Mouse (Mus musculus) neural tube, embryonic 10.5 days (tissue): ENCODE results near the gene Cd36.
"Not testable (repeated sequence)": the region's sequence is repeated elsewhere in the genome, so short reads cannot be mapped to it uniquely, and the experiment has no call there.

ENCODE experiments used
- DNase-seq: peaks from one replicate; pipeline ENCODE4 v3.0.0-alpha.2; 2017; ENCODE audit warnings: low spot score; ENCODE audit errors: extremely low spot score

Gene Cd36

DNA sequence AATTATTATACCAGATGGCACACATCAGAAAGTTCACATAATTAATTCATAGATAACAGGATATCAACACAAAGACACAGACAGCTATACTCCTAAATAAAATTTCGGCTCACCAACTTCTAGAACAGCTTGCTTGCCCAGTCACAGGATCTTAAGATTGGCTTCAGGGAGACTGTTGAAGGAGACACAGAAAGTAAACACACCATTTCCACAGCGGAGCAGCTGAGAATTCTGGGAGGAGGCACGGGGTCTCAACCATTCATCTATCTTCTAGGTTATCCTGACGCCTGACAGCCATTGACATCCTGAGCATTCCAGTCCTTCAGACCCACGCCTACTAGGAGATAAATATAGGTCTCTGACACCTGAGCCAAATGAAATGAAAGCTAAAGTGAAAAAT, at the start of gene Cd36:
Gene Cd36, minus strand, starts transcription at position 204 of the 400 bp plus-strand sequence.
- DNase-seq: no peak

GRCm38 (mm10) chr5:17934501-17934900, 45.9 kb upstream of the Cd36 start:
- DNase-seq: no peak

DNA sequence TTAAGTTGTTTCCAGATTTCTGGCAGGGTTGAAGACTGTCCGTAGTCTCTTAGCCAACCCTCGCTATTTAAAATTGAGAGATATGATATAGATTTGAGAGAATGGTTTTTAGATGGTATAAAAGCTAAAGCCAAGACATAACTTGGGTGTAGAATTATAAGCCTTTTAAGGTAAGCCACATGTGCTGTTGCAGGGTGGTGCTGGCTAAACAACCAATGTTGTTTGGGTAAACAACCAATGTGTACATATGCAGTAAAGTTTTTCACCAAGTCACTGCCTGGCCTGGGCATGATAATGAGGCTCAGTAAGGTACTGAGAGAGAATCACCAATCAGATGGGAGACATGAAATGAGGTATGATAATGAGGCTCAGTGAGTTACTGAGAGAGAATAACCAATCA, 43.0 kb upstream of the Cd36 start:
- DNase-seq: not testable (repeated sequence)

DNA sequence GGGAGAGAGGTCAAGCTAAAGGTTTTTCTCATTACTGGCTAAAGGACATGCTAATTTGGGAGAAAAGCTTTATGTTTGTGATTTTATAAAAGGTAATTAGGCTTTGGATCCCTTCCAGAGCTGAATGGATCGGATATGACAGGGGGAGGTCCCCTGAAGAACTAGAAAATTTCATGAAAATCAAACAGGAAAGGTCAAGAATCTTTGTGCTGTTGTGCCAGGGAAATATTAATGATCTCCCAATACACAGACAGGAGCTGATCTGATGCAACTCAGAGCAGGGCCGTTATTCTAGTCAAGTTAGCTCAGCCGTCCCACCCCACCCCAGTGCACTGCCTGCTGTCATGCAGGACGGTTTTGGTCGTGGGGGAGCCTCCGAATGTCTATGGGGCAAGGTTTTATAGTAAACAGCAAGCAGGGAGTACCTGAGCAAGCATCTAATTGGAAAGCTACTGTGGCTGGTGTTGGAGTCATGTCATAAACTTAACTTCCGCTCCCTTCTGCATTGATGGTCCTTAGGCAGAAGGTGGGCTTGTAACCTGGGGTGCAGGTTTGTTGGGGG, 40.5 kb upstream of the Cd36 start:
- DNase-seq: no peak

- DNase-seq: no peak
These were observed 39.9 kb upstream of the Cd36 start for GRCm38 (mm10) chr5:17928471-17928870.

DNA sequence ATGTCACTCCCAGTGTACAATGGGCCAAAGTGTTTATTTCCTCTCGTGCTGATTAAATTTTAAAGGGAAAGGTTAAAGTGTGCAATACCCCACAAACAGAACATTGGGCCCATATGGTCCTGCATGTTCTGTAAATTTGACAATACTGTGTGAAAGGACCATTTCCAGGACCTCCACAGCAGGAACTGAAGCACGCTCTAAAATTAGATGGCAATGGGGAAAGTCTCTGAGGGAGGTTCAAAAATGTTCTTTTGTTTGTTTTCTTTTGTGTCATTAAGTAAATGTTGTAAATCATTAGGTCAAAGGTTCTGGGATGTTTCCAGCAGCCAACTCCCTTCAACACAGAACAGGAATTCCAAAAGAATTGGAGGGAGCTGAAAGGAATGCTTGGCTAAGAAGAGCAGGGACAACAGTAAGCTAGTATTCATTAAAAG, 35.5 kb upstream of the Cd36 start:
- no peak for DNase-seq

DNA sequence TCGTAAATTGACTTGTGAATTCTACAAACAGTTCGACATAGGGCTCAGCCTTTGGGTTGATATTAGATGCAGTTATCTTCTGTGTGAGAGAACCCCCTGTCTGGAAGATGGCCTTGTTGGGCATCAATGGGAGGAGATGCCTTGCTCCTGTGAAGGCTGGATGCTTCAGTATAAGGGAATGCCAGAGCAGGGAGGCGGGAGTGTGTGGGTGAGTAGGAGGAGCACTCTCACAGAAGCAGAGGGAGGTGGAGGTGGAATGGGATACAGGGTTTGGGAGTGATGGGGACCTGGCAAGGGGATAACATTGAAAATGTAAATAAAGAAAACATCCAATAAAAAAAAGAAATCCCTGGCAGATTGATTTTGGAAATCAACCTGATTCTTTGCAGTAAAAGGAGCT, 35.0 kb upstream of the Cd36 start:
- no peak for DNase-seq

DNA sequence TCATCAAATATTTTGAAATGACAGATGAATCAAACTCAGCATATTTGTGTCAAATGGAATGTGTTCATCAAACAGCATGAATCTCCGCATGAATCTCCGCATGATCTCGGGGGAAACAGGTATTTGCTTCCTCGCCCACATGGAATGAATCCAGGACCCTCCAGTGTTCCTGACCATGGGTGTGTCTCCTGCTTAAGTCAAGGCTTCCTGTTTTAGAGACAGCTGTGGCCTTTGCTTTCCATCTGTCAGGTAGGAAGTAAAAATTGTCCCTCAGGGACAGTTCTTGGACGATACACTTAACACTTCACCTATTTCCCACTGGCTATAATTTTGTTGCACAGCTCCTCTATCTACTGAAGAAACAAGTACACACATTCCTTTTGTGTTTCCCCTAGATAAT, 30.4 kb upstream of the Cd36 start:
- DNase-seq: no peak

GRCm38 (mm10) chr5:17904766-17905165, 16.2 kb upstream of the Cd36 start:
- DNase-seq: no peak

DNA sequence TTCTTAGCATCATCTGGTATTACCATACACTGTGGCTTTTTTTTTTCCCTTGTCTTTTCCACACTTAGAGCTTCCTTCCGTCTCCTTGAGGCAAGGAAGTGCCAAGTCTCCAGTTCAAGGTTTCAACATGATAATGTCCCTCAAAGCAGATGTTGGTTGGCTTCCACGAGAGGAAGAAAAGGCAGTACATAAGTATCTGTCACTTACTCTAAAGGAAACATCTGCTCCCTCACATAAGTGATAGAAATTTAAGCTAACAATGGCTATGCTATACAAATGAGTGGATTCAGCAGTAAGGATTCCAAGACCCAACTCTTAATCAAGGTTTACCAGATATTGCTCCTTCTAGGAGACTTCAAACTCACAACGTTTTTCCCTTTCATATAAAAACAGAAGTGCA, 10.3 kb upstream of the Cd36 start:
- no peak for DNase-seq

DNA sequence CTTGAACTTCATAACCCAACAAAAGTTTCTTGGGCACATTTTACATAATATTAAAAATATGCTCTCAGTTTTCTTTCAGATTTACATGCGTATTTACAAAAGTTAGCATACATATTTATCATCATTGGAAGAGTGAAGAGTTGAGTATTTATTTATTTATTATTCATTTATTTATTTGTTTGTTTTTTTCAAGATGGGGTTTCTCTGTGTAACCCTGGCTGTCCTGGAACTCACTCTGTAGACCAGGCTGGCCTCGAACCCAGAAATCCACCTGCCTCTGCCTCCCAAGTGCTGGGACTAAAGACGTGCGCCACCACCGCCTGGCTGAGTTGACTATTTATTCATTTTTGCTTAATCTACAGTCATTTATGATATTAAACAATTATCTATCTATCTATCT, 9.0 kb upstream of the Cd36 start:
- DNase-seq: not testable (repeated sequence)

- no peak for DNase-seq
These were observed 5.1 kb upstream of the Cd36 start for GRCm38 (mm10) chr5:17893577-17894172.

DNA sequence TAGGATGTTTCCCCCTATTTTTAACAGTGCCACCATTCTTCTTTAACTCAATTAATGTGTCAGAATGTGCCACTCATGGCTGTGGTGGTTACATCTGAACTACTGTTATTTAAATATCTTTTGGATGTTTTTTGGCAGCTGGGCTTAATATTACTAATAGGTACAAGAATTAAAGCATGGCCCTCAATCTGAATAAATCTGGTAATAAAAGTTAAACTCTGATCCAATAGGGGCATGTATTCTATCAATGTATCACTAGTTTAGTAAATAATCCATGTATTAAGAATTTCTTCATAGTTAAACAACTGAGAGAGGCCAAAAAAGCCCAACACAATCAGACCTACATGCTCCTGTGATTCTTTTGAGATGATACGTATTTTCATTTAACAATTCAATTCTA, 690 bp upstream of the Cd36 start:
- DNase-seq: no peak

DNA sequence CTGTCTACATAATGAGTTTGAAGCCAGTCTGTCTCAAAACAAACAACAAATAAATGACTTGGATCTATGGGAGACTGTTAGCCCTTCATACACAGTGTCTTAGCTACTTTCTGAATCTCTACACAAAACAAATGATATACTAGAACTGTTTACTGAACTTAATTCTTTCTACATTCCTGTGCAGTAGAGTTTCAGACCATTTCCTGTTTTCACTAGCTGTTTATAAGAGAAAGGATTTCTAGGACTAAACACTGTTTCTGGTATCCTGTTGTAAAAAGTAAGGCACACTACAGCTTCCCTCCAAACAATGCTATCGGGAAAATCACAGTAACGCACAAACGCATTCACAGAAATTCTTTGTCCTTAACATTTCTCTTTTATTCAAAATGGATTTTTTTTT, 2.2 kb downstream of the Cd36 start:
- DNase-seq: no peak

- no peak for DNase-seq
These were observed 5.2 kb downstream of the Cd36 start for GRCm38 (mm10) chr5:17883357-17883875.

- no peak for DNase-seq
These were observed 7.1 kb downstream of the Cd36 start for GRCm38 (mm10) chr5:17881542-17881896.

DNA sequence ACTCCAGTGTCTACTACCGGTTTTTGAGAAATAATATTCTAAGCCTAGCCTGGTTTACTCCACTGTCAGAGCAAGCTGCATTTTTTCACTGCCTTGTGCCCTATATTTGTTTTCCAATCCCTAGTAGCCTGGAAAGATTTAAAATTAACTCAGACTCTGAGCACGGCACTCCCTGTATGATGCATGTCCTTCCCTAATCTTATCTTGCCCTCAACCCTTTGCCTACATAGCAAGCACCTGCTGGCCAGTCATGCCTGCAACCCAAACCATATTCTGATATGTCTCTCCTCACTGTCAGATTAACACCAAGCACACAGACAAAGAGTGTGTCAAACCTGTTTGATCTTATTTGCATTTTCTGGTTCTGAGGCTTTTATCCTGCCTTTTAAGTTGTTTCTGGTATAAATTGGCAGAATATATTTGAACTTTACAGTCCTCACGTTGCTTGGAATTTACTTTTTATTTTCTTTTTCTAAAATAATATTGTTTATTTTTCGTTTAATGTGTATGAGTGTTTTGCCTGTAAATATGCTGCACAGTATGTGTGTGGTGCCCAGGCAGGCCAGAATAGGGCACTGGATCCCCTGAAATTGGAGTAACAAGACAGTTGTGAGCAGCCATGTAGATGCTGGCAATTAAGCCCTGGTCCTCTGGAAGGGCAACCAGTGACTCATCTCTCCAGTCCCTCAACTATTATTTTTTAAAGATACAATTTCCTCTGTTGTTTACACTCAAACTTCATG, 7.6 kb downstream of the Cd36 start:
- no peak for DNase-seq

DNA sequence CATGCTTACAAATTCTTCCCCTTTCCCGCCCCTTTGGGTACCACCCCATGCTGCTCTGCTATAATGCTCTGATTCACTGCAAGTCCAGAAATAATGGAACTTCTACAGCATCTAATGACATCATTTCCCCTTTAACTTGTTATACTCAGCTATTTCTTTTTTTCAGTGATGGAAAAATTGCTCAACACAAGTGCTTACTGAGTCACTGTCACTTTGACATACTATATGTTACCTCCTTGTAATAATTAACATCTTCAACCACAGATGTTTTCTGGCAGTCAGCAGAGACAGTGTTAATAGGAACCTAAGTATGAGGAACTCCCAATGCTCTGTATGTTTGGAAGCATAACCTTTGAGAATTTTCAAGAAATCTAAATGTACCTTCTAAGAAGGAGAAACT, 8.7 kb downstream of the Cd36 start:
- DNase-seq: no peak

GRCm38 (mm10) chr5:17877044-17877443, 11.6 kb downstream of the Cd36 start:
- no peak for DNase-seq

DNA sequence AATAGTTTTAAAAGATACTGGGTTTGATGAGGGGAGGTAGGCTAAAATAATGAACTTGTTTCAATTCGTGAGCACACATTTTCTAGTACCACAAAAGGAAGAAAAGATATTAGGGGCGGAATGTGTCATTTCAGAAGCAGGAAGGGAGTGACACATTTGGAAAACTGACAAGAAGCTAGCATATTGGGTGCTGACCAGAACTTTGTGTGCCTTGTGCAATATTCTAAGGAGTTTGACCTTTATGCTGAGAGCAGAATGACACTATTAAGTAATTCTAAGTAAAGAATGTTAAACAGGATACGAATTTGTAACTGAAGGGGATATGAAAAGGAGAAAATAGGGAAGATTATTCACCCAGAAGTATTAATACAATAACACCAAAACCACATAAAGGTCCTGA, 12.0 kb downstream of the Cd36 start:
- no peak for DNase-seq

GRCm38 (mm10) chr5:17874335-17874734, 14.3 kb downstream of the Cd36 start:
- DNase-seq: no peak

GRCm38 (mm10) chr5:17865432-17865831, 23.2 kb downstream of the Cd36 start:
- no peak for DNase-seq

DNA sequence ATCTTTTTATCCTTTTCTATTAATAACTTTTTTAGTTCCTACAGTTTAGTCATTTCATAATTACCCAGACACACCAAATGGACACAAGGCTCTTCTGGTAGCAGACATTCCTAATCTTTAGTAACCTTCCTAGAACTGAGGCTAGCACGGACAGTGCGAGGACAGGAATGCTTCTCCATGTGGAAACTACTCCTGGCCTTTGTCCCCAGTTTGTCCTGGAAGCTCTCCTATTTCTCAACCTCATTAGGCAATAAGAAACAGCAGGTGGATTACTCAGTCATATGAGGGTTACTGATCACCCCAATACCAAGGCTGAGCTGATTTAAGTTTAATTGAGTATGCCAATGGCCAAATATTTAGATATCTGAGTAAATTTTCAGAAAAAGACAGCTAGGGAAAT, 25.5 kb downstream of the Cd36 start:
- no peak for DNase-seq
